Mouse (Mus musculus) hematopoietic stem cell, adult 5-6 weeks (primary cell): Measurements from ENCODE around the gene 1700017B05Rik. TPM values are rescaled to one million over a fixed set of nuclear protein-coding genes. Genes with fewer than 3 reads are reported as not detected.

Experiments
- ATAC-seq, 2 experiments: fragments of 125-278 bp in 1 of 2; replicated peaks in 1 of 2; 2 replicates each; pipeline ENCODE4 v1.8.0; 2016 to 2017; ENCODE audit warnings: inconsistent platforms in 2 of 2, mild to moderate bottlenecking in 2 of 2, moderate number of reproducible peaks in 2 of 2, low read depth in 1 of 2, moderate TSS enrichment in 1 of 2; ENCODE audit not compliant: low FRiP score in 2 of 2, poor library complexity in 2 of 2, severe bottlenecking in 2 of 2, insufficient read depth in 1 of 2, low TSS enrichment in 1 of 2
- total RNA-seq: library from RNA; stranded (forward); fragments of 172-1452, 232-1000 nt; gene quantifications from 2 replicates; pipeline ENCODE4 v1.2.3, GENCODE M21; 2017

Gene 1700017B05Rik
- total RNA-seq, 1 experiment from 2014 or later, result 26.4 TPM

GRCm38 (mm10) chr9:57278268-57278667 is 15.9 kb upstream of the 1700017B05Rik start:
- peak; percentile 89 to 94 for ATAC-seq

DNA sequence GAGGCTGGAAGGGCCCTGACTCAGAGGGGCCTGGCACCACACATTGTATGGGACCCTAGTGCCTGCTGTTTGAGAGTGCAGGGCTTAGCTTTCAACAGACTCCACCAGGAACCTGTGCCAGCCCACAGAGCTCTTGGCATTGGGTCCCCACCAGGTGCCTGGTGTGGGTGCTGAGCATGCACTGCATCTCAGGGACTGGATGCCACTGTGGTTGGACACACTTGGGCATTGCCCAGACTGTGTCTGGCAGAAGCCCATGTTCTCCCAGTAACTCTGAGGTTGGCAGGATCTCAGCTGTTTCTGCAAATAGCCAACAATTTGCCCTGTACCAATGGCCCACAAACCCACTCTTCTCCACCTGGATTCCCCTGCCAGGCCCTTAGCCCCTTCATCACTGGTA is 13.9 kb upstream of the 1700017B05Rik start:
- ATAC-seq, result no peak

GRCm38 (mm10) chr9:57273805-57274494 is 11.5 kb upstream of the 1700017B05Rik start:
- no peak for ATAC-seq

GRCm38 (mm10) chr9:57272902-57273804 is 10.7 kb upstream of the 1700017B05Rik start:
- peak; percentile 72 to 76 for ATAC-seq

DNA sequence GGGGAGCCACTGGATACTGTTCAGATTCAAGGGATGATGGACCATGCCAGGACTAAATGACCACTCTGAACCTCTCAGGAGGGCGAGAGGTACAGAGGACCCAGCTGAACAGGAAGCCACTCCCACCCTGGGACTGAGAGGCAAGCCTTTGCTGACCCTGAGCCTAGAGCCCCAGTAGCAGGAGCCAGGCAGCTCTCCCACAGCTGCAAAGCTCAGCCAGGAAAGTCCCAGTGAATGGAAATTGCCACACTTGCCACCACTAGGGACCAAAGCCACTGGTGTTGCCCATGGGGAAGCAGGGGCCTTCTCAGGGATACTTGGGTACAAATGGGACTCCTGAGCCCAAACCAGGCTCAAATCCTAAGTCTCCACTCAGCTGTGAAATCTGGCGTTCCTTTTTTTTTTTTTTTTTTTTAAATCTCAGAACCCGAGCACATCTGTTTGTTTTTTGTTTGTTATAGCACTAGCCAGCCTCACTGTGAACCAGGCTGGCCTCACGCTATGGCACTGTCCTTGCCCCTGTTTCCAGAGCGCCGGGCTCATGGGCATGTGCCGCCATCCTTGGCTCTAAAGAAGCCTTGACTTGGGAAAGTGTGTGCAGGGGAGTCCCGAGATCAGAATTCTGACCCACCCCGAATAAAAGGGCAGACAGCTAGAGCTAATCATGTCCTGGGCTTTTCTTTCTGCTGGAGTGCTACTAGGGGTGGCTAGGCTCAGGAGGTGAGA is 9.6 kb upstream of the 1700017B05Rik start:
- no peak for ATAC-seq

DNA sequence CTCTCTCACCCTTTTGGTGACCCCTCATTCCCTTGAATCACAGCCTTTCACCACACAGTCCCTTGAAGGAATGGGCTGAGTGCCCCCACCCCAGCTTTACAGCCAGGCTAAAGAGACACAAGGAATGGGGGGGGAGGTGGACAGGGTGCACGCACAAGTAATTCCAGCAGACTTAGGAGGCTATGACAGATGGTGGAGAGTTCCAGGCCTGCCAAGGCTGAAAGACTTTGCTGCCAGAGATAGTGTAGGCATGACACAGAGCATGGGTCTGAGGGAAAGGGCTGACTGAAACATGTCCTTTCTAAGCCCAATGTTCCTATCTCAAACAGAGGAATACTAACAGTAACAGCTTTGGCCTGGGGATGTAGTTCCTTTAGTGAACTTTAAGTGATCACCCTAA is 8.7 kb upstream of the 1700017B05Rik start:
- ATAC-seq, result no peak

GRCm38 (mm10) chr9:57270399-57270798 is 8.0 kb upstream of the 1700017B05Rik start:
- no peak for ATAC-seq

GRCm38 (mm10) chr9:57269384-57269783 is 7.0 kb upstream of the 1700017B05Rik start:
- ATAC-seq, result no peak

- no peak; a peak in 1 of 4 replicates for ATAC-seq
Observed at GRCm38 (mm10) chr9:57268575-57268974, 6.2 kb upstream of the 1700017B05Rik start.

GRCm38 (mm10) chr9:57268078-57268477 is 5.7 kb upstream of the 1700017B05Rik start:
- ATAC-seq, result no peak

GRCm38 (mm10) chr9:57267421-57267820 is 5.0 kb upstream of the 1700017B05Rik start:
- no peak for ATAC-seq

DNA sequence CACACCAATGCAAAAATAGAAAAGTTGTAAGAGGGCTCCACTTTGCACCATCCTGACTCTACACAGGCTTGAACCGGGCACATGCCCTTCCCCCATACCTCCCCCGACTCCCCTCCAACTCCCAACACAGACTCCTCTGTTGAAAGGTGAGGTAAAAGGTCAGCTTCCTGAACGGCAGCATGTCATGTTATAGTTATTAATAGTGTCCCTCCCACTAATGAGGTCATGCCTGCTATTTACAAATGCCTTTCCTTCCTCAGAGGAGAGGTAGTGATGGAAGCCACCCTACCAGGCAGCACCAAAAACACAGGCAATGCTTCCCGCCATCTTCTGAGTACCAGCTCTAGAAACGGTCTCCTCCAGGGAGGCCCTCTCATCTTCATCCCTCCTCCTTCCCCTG is 2.7 kb upstream of the 1700017B05Rik start:
- no peak for ATAC-seq

DNA sequence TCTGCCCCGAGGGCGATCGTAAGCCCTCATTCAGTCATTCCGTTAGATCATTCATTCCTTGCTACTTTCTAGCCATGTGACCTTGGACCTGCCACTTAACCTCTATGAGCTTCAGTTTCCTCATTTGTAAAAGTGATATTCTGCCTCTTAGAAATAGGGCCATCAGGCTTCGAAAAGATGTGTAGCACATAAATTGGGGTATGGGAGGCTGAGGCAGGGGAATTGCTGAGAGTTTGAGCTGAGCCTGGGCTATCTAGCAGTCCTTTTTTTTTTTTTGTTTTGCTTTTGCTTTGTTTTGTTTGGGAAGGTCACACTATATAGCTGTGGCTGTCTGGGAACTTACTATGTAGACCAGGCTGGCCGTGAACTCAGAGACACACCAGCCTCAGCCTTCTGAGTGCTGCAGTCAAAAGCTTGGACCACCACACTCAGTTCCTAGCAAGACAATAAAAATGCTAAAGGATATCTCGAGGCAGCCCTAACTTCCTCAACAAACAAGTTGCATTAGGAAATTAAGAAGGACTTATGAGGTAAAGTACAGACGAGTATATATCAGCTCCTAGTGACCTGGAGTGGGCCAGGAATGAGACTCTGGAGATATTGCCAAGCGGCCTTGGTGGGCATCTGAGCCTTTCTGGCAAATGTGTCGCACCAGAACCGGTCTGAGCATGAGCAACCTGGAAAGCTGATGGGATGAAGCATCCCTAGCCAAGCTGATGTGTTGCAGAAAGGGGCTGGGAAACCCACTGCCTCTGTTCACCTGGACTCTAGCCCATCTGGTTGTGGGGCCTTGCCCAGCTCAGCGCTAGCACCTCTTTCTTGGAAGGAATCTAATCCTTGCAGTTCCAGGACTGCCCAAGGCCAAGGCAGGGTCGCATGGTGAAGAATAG is 628 bp upstream of the 1700017B05Rik start:
- peak; percentile 20 to 22; a peak in 2 of 4 replicates for ATAC-seq

DNA sequence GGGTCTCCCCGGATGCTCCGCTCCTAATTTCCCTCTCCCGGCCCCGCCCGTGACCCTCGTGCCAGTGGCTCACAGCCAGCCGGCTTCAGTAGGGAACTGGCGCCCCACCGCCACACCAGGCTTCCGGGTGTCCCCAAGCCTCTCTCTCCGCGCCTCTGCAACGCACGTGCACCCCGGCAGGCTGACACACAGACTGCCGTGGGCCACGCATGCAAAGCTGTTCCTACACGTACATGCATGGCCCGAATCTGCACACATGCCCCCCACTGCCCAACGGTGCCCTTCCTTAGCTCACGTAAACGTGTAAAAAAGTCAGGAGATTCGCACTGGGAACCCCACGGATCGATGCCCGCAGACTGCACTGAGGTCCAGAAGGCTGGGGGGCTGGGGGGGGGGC is 898 bp downstream of the 1700017B05Rik start:
- peak; percentile 18 to 52; a peak in 2 of 4 replicates for ATAC-seq

GRCm38 (mm10) chr9:57260940-57261339 is 1.5 kb downstream of the 1700017B05Rik start:
- no peak for ATAC-seq

DNA sequence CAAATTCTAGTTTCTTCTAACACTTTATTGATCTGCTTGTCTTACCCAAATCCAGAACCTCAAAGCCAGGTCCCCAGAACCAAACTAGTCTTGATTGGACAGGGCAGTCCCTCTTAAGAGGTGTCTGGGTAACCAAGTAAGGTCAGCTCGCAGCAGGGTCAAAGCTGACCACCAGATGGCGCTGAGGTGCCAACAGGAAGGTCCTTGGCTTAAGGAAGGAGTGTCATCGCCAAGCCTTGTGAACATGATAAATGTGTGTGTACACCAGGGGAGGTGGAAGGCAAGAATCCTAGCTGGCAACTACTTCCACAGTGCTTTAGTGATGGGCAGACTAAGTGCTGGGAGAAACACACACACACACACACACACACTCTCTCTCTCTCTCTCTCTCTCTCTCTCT is 2.7 kb downstream of the 1700017B05Rik start:
- peak; percentile 68 to 72 for ATAC-seq

- no peak for ATAC-seq
Observed at GRCm38 (mm10) chr9:57257627-57258026, 4.8 kb downstream of the 1700017B05Rik start.
